Mouse (Mus musculus): ENCODE data around the gene Pde8b.

Pde8b gene

DNA sequence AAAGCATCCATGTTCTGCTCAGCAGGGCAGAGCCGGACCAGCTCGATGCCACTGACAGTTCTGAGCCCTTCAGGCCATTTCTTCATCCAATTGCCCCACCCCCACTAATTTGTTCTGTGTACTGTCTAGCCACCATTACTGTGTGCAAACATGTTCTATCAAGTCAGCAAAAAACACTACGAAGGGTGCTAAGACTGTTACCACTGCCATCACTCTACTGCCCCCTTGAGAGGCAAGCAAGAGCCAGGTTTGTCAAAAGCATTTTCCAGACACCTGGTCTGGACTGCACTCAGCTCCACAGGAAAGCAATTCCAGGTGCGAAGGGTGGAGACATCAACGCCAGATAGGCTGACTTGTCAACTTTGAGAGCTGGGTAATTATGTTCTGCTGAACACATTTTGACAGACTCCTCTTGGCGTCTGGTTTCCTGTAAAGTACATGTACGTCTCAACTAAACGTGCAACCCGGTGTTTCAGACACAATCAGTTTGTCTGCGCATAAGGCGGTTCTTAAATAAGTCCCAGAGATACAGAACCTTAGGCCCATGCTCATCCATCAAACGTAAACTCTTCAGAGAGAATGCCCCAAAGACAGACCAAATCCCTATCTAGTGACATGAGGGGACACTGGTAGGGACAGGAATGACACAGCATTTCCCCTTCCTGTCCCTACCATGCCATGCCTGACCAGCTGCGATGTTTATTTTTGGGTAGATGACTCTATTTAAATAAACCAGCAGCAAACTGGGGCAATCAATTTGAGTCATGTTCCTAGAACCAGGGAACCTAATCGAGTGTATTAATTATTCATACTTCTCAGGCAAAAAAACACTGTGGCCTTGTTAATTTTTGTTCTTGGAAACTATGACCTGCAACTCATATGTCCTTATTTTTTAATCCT is 158.3 kb downstream of the Pde8b start:
- Histone ChIP-seq H3K36me3 (ENCODE audit: control insufficient read depth, insufficient read depth, low read length, poor library complexity, severe bottlenecking) (no peaks in the 10 kb centered on the region), H3K27me3 (ENCODE audit: control insufficient read depth, insufficient read depth, low read length, poor library complexity, severe bottlenecking) (no peaks in the 10 kb centered on the region)
- DNase-seq (ENCODE audit: low read depth, low spot score), result no peak

- Histone ChIP-seq H3K36me3 (ENCODE audit: control insufficient read depth, insufficient read depth, low read length, poor library complexity, severe bottlenecking) (no peaks in the 10 kb centered on the region), H3K27me3 (ENCODE audit: control insufficient read depth, insufficient read depth, low read length, poor library complexity, severe bottlenecking) (no peaks in the 10 kb centered on the region)
- no peak for DNase-seq (ENCODE audit: low read depth, low spot score)
These were observed 162.8 kb downstream of the Pde8b start for GRCm38 (mm10) chr13:95087358-95087787.

DNA sequence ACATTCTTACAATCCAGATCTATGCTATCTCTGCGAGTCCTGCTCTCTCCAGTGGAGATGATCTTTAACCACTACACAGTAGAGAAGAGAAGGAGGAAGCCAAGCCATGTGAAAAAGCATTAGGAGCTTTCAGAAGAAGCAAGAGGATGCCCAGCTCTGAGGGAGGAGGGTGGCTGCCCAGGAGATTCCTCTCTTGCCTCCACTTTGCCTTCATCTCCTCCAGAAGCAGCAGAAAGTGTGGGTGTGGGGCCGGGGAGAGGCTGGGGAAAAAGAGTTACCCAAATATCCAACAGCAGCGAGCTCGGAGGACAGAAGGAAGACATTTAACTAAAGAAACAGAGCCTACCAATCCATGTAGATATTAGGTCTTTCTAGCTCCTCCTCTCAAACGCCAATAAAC is 164.1 kb downstream of the Pde8b start:
- no peaks in the 10 kb centered on the region for H3K36me3 ChIP-seq (ENCODE audit: control insufficient read depth, insufficient read depth, low read length, poor library complexity, severe bottlenecking)
- DNase-seq (ENCODE audit: low read depth, low spot score), result no peak

DNA sequence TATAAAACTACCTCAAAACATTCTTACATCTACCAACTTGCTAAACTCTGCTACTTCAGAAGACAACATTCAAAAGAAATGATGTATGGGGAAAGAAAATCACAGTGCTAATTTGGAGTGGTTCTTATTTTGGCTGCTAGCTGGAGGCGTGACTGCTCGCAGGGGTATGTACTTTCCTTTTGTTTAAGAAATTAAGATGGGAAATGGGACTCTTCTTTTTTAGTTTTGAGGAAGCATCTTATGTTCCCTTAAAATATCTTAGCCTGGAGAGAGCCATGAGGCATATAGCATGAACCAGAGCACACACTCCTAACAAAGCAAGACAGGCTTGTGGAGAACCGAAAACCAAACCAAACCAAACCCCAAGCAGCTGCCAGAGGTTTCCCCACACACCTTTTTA is 167.5 kb downstream of the Pde8b start:
- Histone ChIP-seq H3K27me3 (ENCODE audit: control insufficient read depth, insufficient read depth, low read length, poor library complexity, severe bottlenecking) (no peaks in the 10 kb centered on the region), H3K36me3 (ENCODE audit: control insufficient read depth, insufficient read depth, low read length, poor library complexity, severe bottlenecking) (no peaks in the 10 kb centered on the region)
- no peak for DNase-seq (ENCODE audit: low read depth, low spot score)

More for the DNA sequence above, 164.1 kb downstream of the Pde8b start:
- H3K27me3 ChIP-seq (ENCODE audit: control insufficient read depth, insufficient read depth, low read length, poor library complexity, severe bottlenecking), result no peaks in the 10 kb centered on the region

GRCm38 (mm10) chr13:95081082-95081481 is 169.1 kb downstream of the Pde8b start:
- no peaks in the 10 kb centered on the region for H3K27me3 ChIP-seq (ENCODE audit: control insufficient read depth, insufficient read depth, low read length, poor library complexity, severe bottlenecking)
- no peaks in the 10 kb centered on the region for H3K36me3 ChIP-seq (ENCODE audit: control insufficient read depth, insufficient read depth, low read length, poor library complexity, severe bottlenecking)
- DNase-seq (ENCODE audit: low read depth, low spot score), result no peak

DNA sequence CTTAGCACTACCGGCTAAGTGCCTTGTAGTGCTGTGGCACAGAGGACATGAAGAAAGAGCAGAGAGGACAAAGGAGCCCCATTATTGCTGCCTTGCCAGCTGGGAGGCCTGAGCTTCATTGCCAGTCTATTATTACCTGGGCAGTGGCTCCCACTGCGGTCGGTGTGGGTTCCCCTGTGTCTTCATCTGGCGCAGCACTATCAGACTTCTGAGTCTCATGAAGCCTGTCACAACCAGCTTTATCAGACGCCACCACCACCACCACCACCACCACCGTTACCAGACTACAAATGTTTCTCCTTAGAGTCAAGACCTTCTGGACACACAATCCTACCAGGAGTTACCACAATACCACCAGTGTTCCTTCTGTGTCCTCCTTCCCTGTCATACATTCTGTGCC is 171.6 kb downstream of the Pde8b start:
- no peaks in the 10 kb centered on the region for H3K27me3 ChIP-seq (ENCODE audit: control insufficient read depth, insufficient read depth, low read length, poor library complexity, severe bottlenecking)
- H3K36me3 ChIP-seq (ENCODE audit: control insufficient read depth, insufficient read depth, low read length, poor library complexity, severe bottlenecking), result no peaks in the 10 kb centered on the region
- no peak for DNase-seq (ENCODE audit: low read depth, low spot score)

DNA sequence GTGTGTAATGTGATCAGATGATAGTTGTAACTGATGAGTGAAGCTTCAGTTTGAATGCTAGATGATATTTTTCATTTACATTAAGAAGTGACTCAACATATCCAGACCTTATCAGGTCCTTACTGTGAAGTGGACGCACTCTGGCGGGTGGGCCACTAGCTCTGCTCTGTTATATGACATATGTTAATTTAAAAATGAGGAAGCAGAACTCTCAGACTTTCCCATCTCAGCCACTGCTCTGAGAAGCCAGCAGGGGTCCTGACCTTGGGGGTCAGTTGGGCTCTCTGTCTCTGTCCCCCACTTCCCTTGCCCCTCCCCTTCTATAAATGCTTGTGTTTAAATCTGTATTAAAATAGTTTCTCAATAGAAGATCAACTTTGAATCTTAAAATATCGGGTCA is 172.4 kb downstream of the Pde8b start:
- DNase-seq (ENCODE audit: low read depth, low spot score), result no peak
- no peaks in the 10 kb centered on the region for H3K36me3 ChIP-seq (ENCODE audit: control insufficient read depth, insufficient read depth, low read length, poor library complexity, severe bottlenecking)
- no peaks in the 10 kb centered on the region for H3K27me3 ChIP-seq (ENCODE audit: control insufficient read depth, insufficient read depth, low read length, poor library complexity, severe bottlenecking)

DNA sequence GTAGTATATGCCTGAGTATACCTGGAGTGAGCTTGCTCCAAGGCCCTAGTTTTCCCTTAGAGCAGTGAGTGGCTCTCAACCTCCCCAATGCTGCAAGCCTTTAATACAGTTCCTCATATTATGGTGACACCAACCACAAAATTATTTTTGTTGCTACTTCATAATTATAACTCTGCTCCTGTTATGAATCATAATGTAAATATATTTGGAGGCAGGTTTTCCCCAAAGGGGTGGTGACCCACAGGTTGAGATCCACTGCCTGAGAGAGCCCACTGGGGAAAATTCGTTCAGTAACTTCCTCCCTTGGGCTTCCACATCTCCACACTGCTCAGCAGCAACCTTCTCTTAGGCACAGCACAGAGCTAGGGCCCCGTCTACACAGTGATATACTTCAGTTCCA is 174.0 kb downstream of the Pde8b start:
- DNase-seq (ENCODE audit: low read depth, low spot score), result no peak
- Histone ChIP-seq H3K27me3 (ENCODE audit: control insufficient read depth, insufficient read depth, low read length, poor library complexity, severe bottlenecking) (no peaks in the 10 kb centered on the region), H3K36me3 (ENCODE audit: control insufficient read depth, insufficient read depth, low read length, poor library complexity, severe bottlenecking) (no peaks in the 10 kb centered on the region)

GRCm38 (mm10) chr13:95073445-95074172 is 176.5 kb downstream of the Pde8b start:
- no peaks in the 10 kb centered on the region for H3K36me3 ChIP-seq (ENCODE audit: control insufficient read depth, insufficient read depth, low read length, poor library complexity, severe bottlenecking)
- H3K27me3 ChIP-seq (ENCODE audit: control insufficient read depth, insufficient read depth, low read length, poor library complexity, severe bottlenecking), result no peaks in the 10 kb centered on the region; the same call in 1 of the 2 replicates
- no peak for DNase-seq (ENCODE audit: low read depth, low spot score)

GRCm38 (mm10) chr13:95070268-95070667 is 179.9 kb downstream of the Pde8b start:
- no peak for DNase-seq (ENCODE audit: low read depth, low spot score)
- no peaks in the 10 kb centered on the region for H3K36me3 ChIP-seq (ENCODE audit: control insufficient read depth, insufficient read depth, low read length, poor library complexity, severe bottlenecking)
- H3K27me3 ChIP-seq (ENCODE audit: control insufficient read depth, insufficient read depth, low read length, poor library complexity, severe bottlenecking), result no peaks in the 10 kb centered on the region; the same call in 1 of the 2 replicates

- H3K36me3 ChIP-seq (ENCODE audit: control insufficient read depth, insufficient read depth, low read length, poor library complexity, severe bottlenecking), result no peaks in the 10 kb centered on the region
- H3K27me3 ChIP-seq (ENCODE audit: control insufficient read depth, insufficient read depth, low read length, poor library complexity, severe bottlenecking), result no peaks in the 10 kb centered on the region; the same call in 1 of the 2 replicates
- DNase-seq (ENCODE audit: low read depth, low spot score), result no peak
These were observed 182.3 kb downstream of the Pde8b start for GRCm38 (mm10) chr13:95067854-95068253.

DNA sequence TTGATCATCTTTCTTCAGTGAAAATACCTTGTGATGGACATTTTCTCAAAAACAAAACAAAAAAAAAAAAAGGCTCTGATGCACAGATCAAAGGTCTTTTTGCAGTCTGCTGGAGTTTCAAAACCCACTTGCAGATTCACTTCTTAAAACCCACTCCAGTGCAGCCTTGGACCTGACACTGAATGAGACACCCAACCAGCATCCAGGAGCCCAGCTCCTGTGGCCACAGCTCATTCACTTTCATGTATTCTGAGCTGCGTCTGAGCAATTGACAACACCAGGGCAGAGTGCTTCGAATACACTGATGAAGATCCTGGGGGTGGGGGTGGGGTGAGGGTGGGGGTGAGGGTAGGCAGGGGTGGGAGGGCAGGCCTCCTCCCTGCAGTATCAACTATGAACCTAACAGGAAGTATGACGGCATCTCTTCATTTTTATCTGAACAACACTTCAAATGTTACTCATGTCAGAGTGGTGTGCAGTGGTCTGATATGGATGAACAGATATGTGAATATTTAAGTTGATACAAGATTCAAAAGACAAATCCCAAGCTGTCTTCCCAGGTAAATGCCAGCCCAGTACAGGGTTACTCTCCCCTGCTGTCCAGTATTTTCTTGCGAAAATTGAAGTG is 186.6 kb downstream of the Pde8b start:
- Histone ChIP-seq H3K27me3 (ENCODE audit: control insufficient read depth, insufficient read depth, low read length, poor library complexity, severe bottlenecking) (no peaks in the 10 kb centered on the region), H3K36me3 (ENCODE audit: control insufficient read depth, insufficient read depth, low read length, poor library complexity, severe bottlenecking) (no peaks in the 10 kb centered on the region)
- no peak for DNase-seq (ENCODE audit: low read depth, low spot score)

GRCm38 (mm10) chr13:95058885-95059284 is 191.3 kb downstream of the Pde8b start:
- DNase-seq (ENCODE audit: low read depth, low spot score), result no peak
- no peaks in the 10 kb centered on the region for H3K27me3 ChIP-seq (ENCODE audit: control insufficient read depth, insufficient read depth, low read length, poor library complexity, severe bottlenecking)
- H3K36me3 ChIP-seq (ENCODE audit: control insufficient read depth, insufficient read depth, low read length, poor library complexity, severe bottlenecking), result no peaks in the 10 kb centered on the region

DNA sequence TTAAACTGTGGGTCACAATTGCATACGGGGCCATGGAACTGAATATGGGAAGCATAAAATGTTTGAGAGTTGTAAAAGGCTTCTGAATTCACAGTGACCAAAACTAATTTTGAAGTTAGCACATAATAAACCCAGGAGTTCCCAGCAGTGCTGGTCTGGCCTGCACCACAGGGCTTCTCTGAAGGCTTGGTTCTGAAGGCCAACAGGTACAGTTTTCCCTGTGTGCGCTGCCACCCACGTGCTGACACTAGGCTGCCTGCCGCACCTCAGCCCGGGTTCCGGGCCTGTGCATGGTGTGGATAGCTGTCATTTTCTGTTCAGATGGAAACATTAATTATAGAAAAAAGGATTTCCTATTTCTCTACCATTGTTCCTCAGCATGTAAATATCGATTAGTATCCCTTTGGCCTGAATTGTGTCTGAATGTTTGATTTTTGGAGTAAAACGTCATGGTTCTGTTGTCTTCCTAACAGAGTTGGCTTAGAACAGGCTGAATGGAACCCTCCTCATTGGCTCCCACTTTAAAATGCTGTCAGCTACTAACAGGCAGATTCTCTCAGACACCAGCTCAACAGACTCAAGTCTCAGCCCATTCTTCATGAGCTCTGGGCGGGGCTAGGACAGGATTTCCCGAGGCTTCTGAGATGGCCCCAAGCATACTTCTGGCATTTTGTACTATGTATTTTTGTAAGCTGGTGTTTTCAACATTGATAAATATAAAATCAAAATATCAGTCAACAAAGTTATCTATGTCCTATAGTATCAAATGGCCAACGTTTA is 193.4 kb downstream of the Pde8b start:
- Histone ChIP-seq H3K27me3 (ENCODE audit: control insufficient read depth, insufficient read depth, low read length, poor library complexity, severe bottlenecking) (no peaks in the 10 kb centered on the region), H3K36me3 (ENCODE audit: control insufficient read depth, insufficient read depth, low read length, poor library complexity, severe bottlenecking) (no peaks in the 10 kb centered on the region)
- DNase-seq (ENCODE audit: low read depth, low spot score), result no peak
